Comparison of ENCODE assay signal across 8 mouse cellular contexts in genomic region chr4:45083487-45083886, GRCm38 (mm10). TPM values are rescaled to one million over a fixed set of nuclear protein-coding genes. Genes with fewer than 3 reads are reported as not detected.
DNase-seq lines count a peak whose midpoint lies in the region; ATAC-seq and TF ChIP-seq lines count a peak whose summit lies in the region.

No protein-coding gene starts in this region.

- no peak overlapping the region for H3K27ac ChIP-seq in kidney, embryonic 14.5 days (ENCODE audit: low read depth, low read length)
- H3K27ac ChIP-seq in liver, embryonic 15.5 days (replicated peaks): 0 out of 2 replicates have a peak overlapping the region, but pooled peaks have one; percentile 20
- no peak overlapping the region for H3K27ac ChIP-seq in thymus, adult 2 months (ENCODE audit: control insufficient read depth, insufficient read depth, low read length)

- WGBS in kidney, embryonic 14.5 days: under 1% methylated on average over 8 of the region's 8 CpGs
- WGBS in liver, embryonic 15.5 days (ENCODE audit: insufficient replicate concordance): 3% methylated on average over 8 of the region's 8 CpGs
- WGBS in thymus, adult 2 months: 23% methylated on average over 8 of the region's 8 CpGs

- ATAC-seq in kidney, embryonic 14.5 days (ENCODE audit: low FRiP score, low TSS enrichment): no peak
- ATAC-seq in liver, embryonic 15.5 days (ENCODE audit: insufficient read depth): no peak

- intact Hi-C loops in heart, postnatal 10 days (cut with DNase I): no loop called here

- H3K4me3 ChIP-seq in kidney, embryonic 14.5 days (ENCODE audit: low read length): peak overlapping the region; percentile 92
- H3K4me3 ChIP-seq in liver, embryonic 15.5 days (replicated peaks): peak overlapping the region; percentile 93
- H3K4me3 ChIP-seq in thymus, adult 2 months (ENCODE audit: control insufficient read depth, insufficient read depth, low read length): no peak overlapping the region

- H3K27me3 ChIP-seq in kidney, embryonic 14.5 days (ENCODE audit: control insufficient read depth, insufficient read depth, low read length): no peaks in the 10 kb centered on the region
- no peaks in the 10 kb centered on the region for H3K27me3 ChIP-seq in liver, embryonic 15.5 days
- no peaks in the 10 kb centered on the region for H3K27me3 ChIP-seq in thymus, adult 2 months (ENCODE audit: control insufficient read depth, insufficient read depth, low read length)

- H3K9me3 ChIP-seq in kidney, embryonic 14.5 days (ENCODE audit: control insufficient read depth, low read length): no peaks in the 10 kb centered on the region
- no peaks in the 10 kb centered on the region for H3K9me3 ChIP-seq in liver, embryonic 15.5 days (replicated peaks)

- TF ChIP-seq CTCF in thymus, adult 2 months (IDR thresholded peaks at IDR 0.05; ENCODE audit: borderline replicate concordance, control insufficient read depth, extremely low read depth, insufficient read depth, low read length, poor library complexity): no peak

- H3K4me2 ChIP-seq in kidney, embryonic 14.5 days (replicated peaks; ENCODE audit: low read depth, low read length): peak overlapping the region; percentile 81
- H3K4me2 ChIP-seq in liver, embryonic 15.5 days: peak overlapping the region; percentile 100

- H3K36me3 ChIP-seq in kidney, embryonic 14.5 days (ENCODE audit: control insufficient read depth, insufficient read depth, low read length): no peaks in the 10 kb centered on the region
- no peaks in the 10 kb centered on the region for H3K36me3 ChIP-seq in liver, embryonic 15.5 days (replicated peaks)
- no peaks in the 10 kb centered on the region for H3K36me3 ChIP-seq in thymus, adult 2 months (ENCODE audit: control insufficient read depth, insufficient read depth, low read length)

- no peak for DNase-seq in kidney, postnatal 25 days
- peak; percentile 38 for DNase-seq in NIH3T3 (ENCODE audit: low read depth)
- DNase-seq in heart, postnatal 10 days: peak; percentile 7 to 17
- no peak for DNase-seq in frontal cortex, postnatal 14 days (ENCODE audit: low spot score in 2 of 2)
- DNase-seq in thymus, adult 2 months: no peak
- DNase-seq in kidney, adult 9 months: no peak

- TF ChIP-seq POLR2A in thymus, adult 2 months (IDR thresholded peaks at IDR 0.05; ENCODE audit: control insufficient read depth, extremely low read depth, insufficient read depth, low read length, poor library complexity): no peak

- H3K4me1 ChIP-seq in kidney, embryonic 14.5 days (ENCODE audit: control insufficient read depth, insufficient read depth, low read length): peaks cover 6% of the 10 kb centered on the region; the same call in 1 of the 2 replicates
- peaks cover 60% of the 10 kb centered on the region for H3K4me1 ChIP-seq in liver, embryonic 15.5 days (replicated peaks)
- peaks cover 5% of the 10 kb centered on the region; the same call in 1 of the 2 replicates for H3K4me1 ChIP-seq in thymus, adult 2 months (replicated peaks; ENCODE audit: control insufficient read depth, insufficient read depth, low read length)

- H3K9ac ChIP-seq in kidney, embryonic 14.5 days (ENCODE audit: low read depth, low read length): peak overlapping the region; percentile 96; the same call in 1 of the 2 replicates
- H3K9ac ChIP-seq in liver, embryonic 15.5 days: peak overlapping the region; percentile 98

RNA-seq across cellular contexts. Expression of gene Fbxo10, which starts 0.9 kb away (rescaled TPM):
- polyA plus RNA-seq in kidney, embryonic 14.5 days (2014; fragmentation: Nextera tagmentation; extraction: Ambion mirVana): 5.3 and 11.9 TPM in 2 replicates
- total RNA-seq in heart, postnatal 10 days (2021): 10 to 100 TPM; 15.3 to 19.7 TPM
- polyA plus RNA-seq in liver, embryonic 15.5 days (2015; fragmentation: Nextera tagmentation; extraction: Ambion mirVana): 4.0 and 4.5 TPM in 2 replicates
- polyA plus RNA-seq in thymus, adult 2 months (2012; rRNA removed): 16.3 and 19.2 TPM in 2 replicates

RNA-seq across cellular contexts. Expression of gene Tomm5, which starts 24.4 kb away (rescaled TPM):
- 271 and 343 TPM in 2 replicates for polyA plus RNA-seq in kidney, embryonic 14.5 days (2014; fragmentation: Nextera tagmentation; extraction: Ambion mirVana)
- total RNA-seq in heart, postnatal 10 days (2021): 100 to 1,000 TPM; 156 to 172 TPM
- polyA plus RNA-seq in liver, embryonic 15.5 days (2015; fragmentation: Nextera tagmentation; extraction: Ambion mirVana): 115 and 126 TPM in 2 replicates
- polyA plus RNA-seq in thymus, adult 2 months (2012; rRNA removed): 68.0 and 92.4 TPM in 2 replicates

Comparison
In these comparisons a context has a peak if more than half of its experiments do, and no peak if none do; other contexts are left out.
1. DNase-seq: peak in NIH3T3 (single experiment) and heart, postnatal 10 days (2 of 2); none in kidney, postnatal 25 days (0 of 2), frontal cortex, postnatal 14 days (0 of 2), thymus, adult 2 months (single experiment) and kidney, adult 9 months (single experiment).